In the genomic region with DNA sequence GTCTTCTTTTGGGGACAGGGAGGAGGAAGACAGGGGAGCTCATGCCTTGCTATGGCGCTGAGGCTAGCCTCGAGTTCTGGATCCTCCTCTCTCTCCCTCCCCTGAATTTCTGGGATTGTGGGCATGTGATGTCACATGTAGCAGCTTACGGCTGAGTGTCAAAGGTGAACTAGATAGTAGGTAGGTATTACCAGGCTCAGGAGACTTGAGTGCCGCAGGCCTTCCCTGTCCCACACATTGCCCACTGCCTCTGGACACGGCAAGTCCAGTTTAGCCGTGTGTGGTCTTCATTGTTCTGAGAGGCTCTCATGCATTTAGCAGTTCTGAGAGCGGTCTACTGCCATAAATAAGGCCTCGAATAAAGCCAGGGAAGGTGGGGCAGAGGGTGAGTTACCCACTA, we compare ENCODE assay signal across 15 mouse cellular contexts. TPM values are rescaled to one million over a fixed set of nuclear protein-coding genes. Genes with fewer than 3 reads are reported as not detected.
DNase-seq lines count a peak whose midpoint lies in the region.
"Had no signal": no experiment of that assay in that cellular context is flagged by ENCODE, and none has a peak within 500 bp of the region (broad histone marks: within the 10 kb centered on the region; RNA-seq: fewer than 3 reads in every experiment).

No protein-coding gene starts in this region.

- DNase-seq in cerebellum, adult 9-10 months = peak; percentile 21
- DNase-seq in cerebellum, postnatal 14 days = no peak
- peak; percentile 85 for DNase-seq in heart, adult 11 months
- no peak for DNase-seq in heart, postnatal 36 days
- peak; percentile 2 for DNase-seq in kidney, postnatal 10 days
- no peak for DNase-seq in kidney, postnatal 4 days
- peak; percentile 3 for DNase-seq in testis, postnatal 14 days (ENCODE audit: low spot score)
- no peak for DNase-seq in testis, postnatal 10 days (ENCODE audit: low spot score)
- DNase-seq: adrenal gland, adult 2 months; adrenal gland, postnatal 10 days; adrenal gland, postnatal 25 days; cerebellum, adult 18-20 months; cerebellum, adult 8-10 months; cerebellum, postnatal 25 days; embryo, embryonic 11 days had no signal

- intact Hi-C loops in heart, postnatal 36 days (cut with DNase I) = loop anchor here (1.0 kb wide), 1 partner anchor 15 kb away; no protein-coding TSS in a partner anchor

RNA-seq across cellular contexts. Expression of a gene that starts 5.3 kb away (rescaled TPM):
- total RNA-seq in heart, postnatal 36 days (2021) = 100 to 1,000 TPM; 174 to 183 TPM

RNA-seq across cellular contexts. Expression of a gene that starts 17.1 kb away (rescaled TPM):
- total RNA-seq in heart, postnatal 36 days (2021) = 100 to 1,000 TPM; 113 to 122 TPM

RNA-seq across cellular contexts. Expression of a gene that starts 19.9 kb away (rescaled TPM):
- under 1 TPM in 1 of 2 experiments, not detected in 1; 0.19 TPM for total RNA-seq in heart, postnatal 36 days (2021)

RNA-seq across cellular contexts. Expression of a gene that starts 34.4 kb away (rescaled TPM):
- total RNA-seq in heart, postnatal 36 days (2021) = 1 to 10 TPM; 4.3 to 5.2 TPM

RNA-seq across cellular contexts. Expression of a gene that starts 47.1 kb away (rescaled TPM):
- 1 to 10 TPM; 2.1 to 7.8 TPM for total RNA-seq in heart, postnatal 36 days (2021)

Comparison
In these comparisons a context has a peak if more than half of its experiments do, and no peak if none do; other contexts are left out.
1. DNase-seq: peak in cerebellum, adult 9-10 months (single experiment), heart, adult 11 months (single experiment), kidney, postnatal 10 days (single experiment) and testis, postnatal 14 days (single experiment); none in cerebellum, postnatal 14 days (0 of 2), heart, postnatal 36 days (0 of 2), kidney, postnatal 4 days (0 of 2) and testis, postnatal 10 days (single experiment).